Mouse (Mus musculus): ENCODE results near the gene Nav3.
A peak's percentile ranks its signal among the peaks of the same experiment; 100 is the strongest.

Gene Nav3

GRCm38 (mm10) chr10:109684109-109685056, 771.6 kb downstream of the Nav3 start:
- DNase-seq (ENCODE audit: low read depth, low spot score): no peak

GRCm38 (mm10) chr10:109672896-109673295, 783.1 kb downstream of the Nav3 start:
- DNase-seq (ENCODE audit: low read depth, low spot score): no peak

GRCm38 (mm10) chr10:109667453-109667852, 788.6 kb downstream of the Nav3 start:
- DNase-seq (ENCODE audit: low read depth, low spot score): no peak

- peak; percentile 2 for DNase-seq (ENCODE audit: low read depth, low spot score)
Observed at GRCm38 (mm10) chr10:109664629-109665317, 791.2 kb downstream of the Nav3 start.

GRCm38 (mm10) chr10:109651516-109651915, 804.5 kb downstream of the Nav3 start:
- DNase-seq (ENCODE audit: low read depth, low spot score): no peak

GRCm38 (mm10) chr10:109643598-109643997, 812.4 kb downstream of the Nav3 start:
- DNase-seq (ENCODE audit: low read depth, low spot score): no peak

GRCm38 (mm10) chr10:109641806-109642205, 814.2 kb downstream of the Nav3 start:
- DNase-seq (ENCODE audit: low read depth, low spot score): no peak

GRCm38 (mm10) chr10:109637702-109638101, 818.3 kb downstream of the Nav3 start:
- DNase-seq (ENCODE audit: low read depth, low spot score): no peak

Measured in CD4-positive, CD25-positive, alpha-beta regulatory T cell, adult 2 months (primary cell).